Mouse (Mus musculus): ENCODE data around the gene Gfer. TPM values are rescaled to one million over a fixed set of nuclear protein-coding genes. Genes with fewer than 3 reads are reported as not detected.
"Not testable (repeated sequence)": the region's sequence is repeated elsewhere in the genome, so short reads cannot be mapped to it uniquely, and the experiment has no call there.

Gfer gene
- polyA plus RNA-seq, 1 experiment from 2014 or later: 36.7 TPM

DNA sequence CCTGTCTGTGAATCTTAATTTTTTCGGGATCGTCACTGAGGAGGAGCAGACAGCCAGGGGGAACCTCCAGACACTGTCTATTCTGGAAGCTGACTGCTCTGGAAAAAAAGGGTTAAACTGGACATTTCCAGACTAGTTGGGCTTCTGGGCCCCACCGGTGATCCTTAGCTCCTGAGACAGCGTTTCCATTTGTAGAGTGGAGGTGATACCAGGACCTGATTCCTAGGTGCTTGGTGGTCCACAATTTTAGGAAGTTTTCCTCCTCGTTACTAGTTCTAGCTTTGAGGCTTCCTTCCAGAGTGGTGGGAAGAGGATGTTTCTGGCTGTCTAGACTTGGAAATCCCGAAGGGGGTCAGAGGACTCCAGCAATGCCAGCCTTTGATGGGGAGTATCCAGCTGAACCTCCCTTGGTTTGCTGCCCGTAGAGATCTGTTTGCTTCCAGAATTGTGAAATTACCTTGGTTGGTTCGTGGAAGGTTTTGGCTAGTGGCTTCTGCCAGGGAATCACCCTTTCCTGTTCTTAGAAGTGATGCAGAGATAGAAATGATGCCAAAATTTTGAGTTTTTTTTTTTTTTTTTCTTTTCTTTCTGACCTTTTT lies 25.6 kb downstream of the Gfer start:
- Histone ChIP-seq H3K9ac (ENCODE audit: low read depth, low read length) (peak overlapping the region; percentile 99), H3K9me3 (replicated peaks; ENCODE audit: control insufficient read depth, low read length) (no peaks in the 10 kb centered on the region), H3K4me2 (peak overlapping the region; percentile 90), H3K4me3 (ENCODE audit: low read depth, low read length) (peak overlapping the region; percentile 97), H3K4me1 (ENCODE audit: control insufficient read depth, insufficient read depth, low read length) (peaks cover 27% of the 10 kb centered on the region), H3K27me3 (ENCODE audit: control insufficient read depth, insufficient read depth, low read length) (no peaks in the 10 kb centered on the region), H3K36me3 (ENCODE audit: control insufficient read depth, insufficient read depth, low read length) (no peaks in the 10 kb centered on the region), H3K27ac (ENCODE audit: low read depth, low read length) (peak overlapping the region; percentile 90)
- no peak for ATAC-seq (replicated peaks; ENCODE audit: insufficient number of reproducible peaks, low FRiP score, low TSS enrichment)
- 14% methylated on average over 8 of the region's 8 CpGs for WGBS (ENCODE audit: insufficient replicate concordance)

GRCm38 (mm10) chr17:24669545-24670245 lies 26.3 kb downstream of the Gfer start, which contains the start of gene Zfp598:
Zfp598 (plus strand) TSS chr17:24669687.
- H3K4me3 ChIP-seq (ENCODE audit: low read depth, low read length): peak within 1 kb of the TSS; percentile 97
- under 1% methylated on average over 76 of the region's 80 CpGs for WGBS (ENCODE audit: insufficient replicate concordance)
- H3K27ac ChIP-seq (ENCODE audit: low read depth, low read length): peak within 1 kb of the TSS; percentile 90
- peaks cover 27% of the 10 kb centered on the region for H3K4me1 ChIP-seq (ENCODE audit: control insufficient read depth, insufficient read depth, low read length)
- no peaks in the 10 kb centered on the region for H3K27me3 ChIP-seq (ENCODE audit: control insufficient read depth, insufficient read depth, low read length)
- H3K4me2 ChIP-seq: peak within 1 kb of the TSS; percentile 90
- peak; percentile 98 for ATAC-seq (replicated peaks; ENCODE audit: insufficient number of reproducible peaks, low FRiP score, low TSS enrichment)
- H3K9me3 ChIP-seq (replicated peaks; ENCODE audit: control insufficient read depth, low read length): no peaks in the 10 kb centered on the region
- no peaks in the 10 kb centered on the region for H3K36me3 ChIP-seq (ENCODE audit: control insufficient read depth, insufficient read depth, low read length)
- peak within 1 kb of the TSS; percentile 99 for H3K9ac ChIP-seq (ENCODE audit: low read depth, low read length)

DNA sequence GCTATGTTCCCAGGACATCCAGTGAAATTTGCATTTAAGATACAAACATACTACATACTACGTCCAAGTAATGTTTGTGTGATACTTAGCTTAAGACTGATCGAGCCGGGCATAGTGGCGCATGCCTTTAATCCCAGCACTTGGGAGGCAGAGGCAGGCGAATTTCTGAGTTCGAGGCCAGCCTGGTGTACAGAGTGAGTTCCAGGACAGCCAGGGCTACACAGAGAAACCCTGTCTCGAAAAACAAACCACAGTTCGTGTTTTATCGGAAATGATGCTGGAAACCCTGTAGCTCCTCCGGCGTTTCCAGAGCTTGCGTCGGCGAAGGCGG lies 26.8 kb downstream of the Gfer start:
- H3K9me3 ChIP-seq (replicated peaks; ENCODE audit: control insufficient read depth, low read length); H3K36me3 ChIP-seq (ENCODE audit: control insufficient read depth, insufficient read depth, low read length); ATAC-seq (replicated peaks; ENCODE audit: insufficient number of reproducible peaks, low FRiP score, low TSS enrichment); H3K27me3 ChIP-seq (ENCODE audit: control insufficient read depth, insufficient read depth, low read length): not testable (repeated sequence)
- Histone ChIP-seq H3K27ac (ENCODE audit: low read depth, low read length) (peak overlapping the region; percentile 57), H3K9ac (ENCODE audit: low read depth, low read length) (peak overlapping the region; percentile 99), H3K4me2 (peak overlapping the region; percentile 90), H3K4me1 (ENCODE audit: control insufficient read depth, insufficient read depth, low read length) (peaks cover 25% of the 10 kb centered on the region), H3K4me3 (ENCODE audit: low read depth, low read length) (peak overlapping the region; percentile 97)
- WGBS (ENCODE audit: insufficient replicate concordance): 12% methylated on average over 15 of the region's 15 CpGs

- ATAC-seq (replicated peaks; ENCODE audit: insufficient number of reproducible peaks, low FRiP score, low TSS enrichment): no peak
- H3K4me3 ChIP-seq (ENCODE audit: low read depth, low read length): no peak overlapping the region
- no peak overlapping the region for H3K9ac ChIP-seq (ENCODE audit: low read depth, low read length)
- H3K27me3 ChIP-seq (ENCODE audit: control insufficient read depth, insufficient read depth, low read length): no peaks in the 10 kb centered on the region; the same call in 1 of the 2 replicates
- H3K36me3 ChIP-seq (ENCODE audit: control insufficient read depth, insufficient read depth, low read length): no peaks in the 10 kb centered on the region
- WGBS (ENCODE audit: insufficient replicate concordance): 30% methylated on average over 6 of the region's 6 CpGs
- no peak overlapping the region for H3K27ac ChIP-seq (ENCODE audit: low read depth, low read length)
- peaks cover 23% of the 10 kb centered on the region for H3K4me1 ChIP-seq (ENCODE audit: control insufficient read depth, insufficient read depth, low read length)
- H3K4me2 ChIP-seq: no peak overlapping the region
- H3K9me3 ChIP-seq (replicated peaks; ENCODE audit: control insufficient read depth, low read length): no peaks in the 10 kb centered on the region
These were observed 28.5 kb downstream of the Gfer start for GRCm38 (mm10) chr17:24667416-24667815.

DNA sequence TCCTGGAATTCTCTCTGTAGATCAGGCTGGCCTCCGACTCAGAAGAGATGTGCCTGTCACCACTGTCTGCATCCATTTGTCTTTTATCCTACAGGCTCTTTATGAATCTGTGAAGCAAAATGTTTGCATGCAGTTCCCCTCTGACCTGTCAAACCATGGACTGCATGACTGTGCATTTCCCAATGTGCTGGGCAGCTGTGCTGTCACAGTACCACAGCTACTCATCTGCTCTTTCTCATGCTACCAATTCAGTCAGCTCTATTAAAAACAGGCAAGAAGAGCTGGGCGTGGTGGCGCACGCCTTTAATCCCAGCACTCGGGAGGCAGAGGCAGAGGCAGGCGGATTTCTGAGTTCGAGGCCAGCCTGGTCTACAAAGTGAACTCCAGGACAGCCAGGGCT lies 28.9 kb downstream of the Gfer start:
- 62% methylated on average over 7 of the region's 7 CpGs for WGBS (ENCODE audit: insufficient replicate concordance)
- H3K4me1 ChIP-seq (ENCODE audit: control insufficient read depth, insufficient read depth, low read length): peaks cover 19% of the 10 kb centered on the region
- H3K9ac ChIP-seq (ENCODE audit: low read depth, low read length); H3K27ac ChIP-seq (ENCODE audit: low read depth, low read length); H3K27me3 ChIP-seq (ENCODE audit: control insufficient read depth, insufficient read depth, low read length); H3K9me3 ChIP-seq (replicated peaks; ENCODE audit: control insufficient read depth, low read length); H3K4me2 ChIP-seq; H3K4me3 ChIP-seq (ENCODE audit: low read depth, low read length); ATAC-seq (replicated peaks; ENCODE audit: insufficient number of reproducible peaks, low FRiP score, low TSS enrichment); H3K36me3 ChIP-seq (ENCODE audit: control insufficient read depth, insufficient read depth, low read length): not testable (repeated sequence)

DNA sequence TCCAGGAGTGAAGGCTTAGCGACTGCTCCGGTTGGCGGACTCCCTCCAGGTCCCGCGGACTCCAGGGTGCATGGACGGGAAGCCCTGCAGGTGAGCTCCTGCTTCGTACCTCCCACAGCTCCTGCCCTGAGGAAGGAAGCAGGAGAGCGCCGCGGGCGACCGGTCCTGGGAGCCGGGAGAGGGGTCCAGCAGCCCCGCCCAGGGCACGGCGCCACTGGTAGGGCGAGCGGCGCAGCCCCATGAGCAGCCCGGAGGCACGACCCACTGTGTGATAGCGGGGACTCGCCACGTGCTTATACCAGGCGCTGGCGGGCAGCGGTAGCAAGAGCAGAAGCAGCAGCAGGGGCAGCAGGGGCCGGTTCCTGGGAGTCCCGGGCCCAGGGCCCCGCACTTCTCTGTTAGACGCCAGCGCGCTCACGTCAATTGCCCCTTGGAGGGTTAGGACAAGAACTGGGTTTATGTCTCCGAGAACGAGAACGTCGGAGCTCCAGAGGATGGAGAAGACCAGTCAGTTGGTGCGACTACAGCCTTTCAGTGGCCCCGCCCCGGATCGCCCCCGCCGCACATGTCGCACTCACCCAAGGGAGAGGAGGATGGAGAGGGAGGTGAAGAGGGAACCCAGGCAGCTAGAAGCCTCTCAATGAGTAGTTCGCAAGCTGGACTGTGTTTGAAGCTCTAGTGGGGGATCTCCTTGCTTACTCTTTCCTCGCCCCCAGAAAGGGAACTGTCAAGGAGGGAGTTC lies 37.8 kb downstream of the Gfer start, which contains the start of gene Npw:
Gene Npw (minus strand): TSS at position 441 of the 742 bp plus-strand sequence.
- no peak within 1 kb of the TSS for H3K27ac ChIP-seq (ENCODE audit: low read depth, low read length)
- H3K36me3 ChIP-seq (ENCODE audit: control insufficient read depth, insufficient read depth, low read length): no peaks in the 10 kb centered on the region
- peaks cover 9% of the 10 kb centered on the region for H3K4me1 ChIP-seq (ENCODE audit: control insufficient read depth, insufficient read depth, low read length)
- WGBS (ENCODE audit: insufficient replicate concordance): 2% methylated on average over 47 of the region's 47 CpGs
- H3K9me3 ChIP-seq (replicated peaks; ENCODE audit: control insufficient read depth, low read length): no peaks in the 10 kb centered on the region
- peak within 1 kb of the TSS; percentile 50 for H3K4me3 ChIP-seq (ENCODE audit: low read depth, low read length)
- no peak for ATAC-seq (replicated peaks; ENCODE audit: insufficient number of reproducible peaks, low FRiP score, low TSS enrichment)
- H3K4me2 ChIP-seq: peak within 1 kb of the TSS; percentile 88
- H3K9ac ChIP-seq (ENCODE audit: low read depth, low read length): peak within 1 kb of the TSS; percentile 60
- peaks cover 43% of the 10 kb centered on the region for H3K27me3 ChIP-seq (ENCODE audit: control insufficient read depth, insufficient read depth, low read length)

DNA sequence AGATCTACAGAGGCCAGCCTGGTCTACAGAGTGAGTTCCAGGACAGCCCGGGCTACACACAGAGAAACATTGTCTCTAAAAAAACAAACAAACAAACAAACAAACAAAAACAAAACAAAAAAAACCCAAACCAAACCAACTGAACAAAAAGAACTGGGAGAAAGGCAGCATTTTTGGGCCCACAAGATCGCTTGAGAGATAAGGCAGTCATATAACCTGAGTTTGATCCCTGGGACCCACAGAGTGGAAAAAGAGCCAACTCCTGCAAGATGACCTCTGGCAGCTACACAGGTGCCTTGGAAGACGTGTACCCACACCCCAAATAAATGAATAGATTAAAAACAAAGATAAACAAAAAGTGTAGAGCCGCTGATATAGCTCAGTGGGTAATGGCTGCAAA lies 41.0 kb downstream of the Gfer start:
- ATAC-seq (replicated peaks; ENCODE audit: insufficient number of reproducible peaks, low FRiP score, low TSS enrichment): no peak
- WGBS (ENCODE audit: insufficient replicate concordance): 72% methylated on average over 4 of the region's 4 CpGs
- no peak overlapping the region for H3K4me2 ChIP-seq
- no peak overlapping the region for H3K9ac ChIP-seq (ENCODE audit: low read depth, low read length)
- no peaks in the 10 kb centered on the region for H3K9me3 ChIP-seq (replicated peaks; ENCODE audit: control insufficient read depth, low read length)
- peaks cover 54% of the 10 kb centered on the region for H3K27me3 ChIP-seq (ENCODE audit: control insufficient read depth, insufficient read depth, low read length)
- H3K4me3 ChIP-seq (ENCODE audit: low read depth, low read length): no peak overlapping the region
- peaks cover 12% of the 10 kb centered on the region for H3K4me1 ChIP-seq (ENCODE audit: control insufficient read depth, insufficient read depth, low read length)
- no peak overlapping the region for H3K27ac ChIP-seq (ENCODE audit: low read depth, low read length)
- H3K36me3 ChIP-seq (ENCODE audit: control insufficient read depth, insufficient read depth, low read length): no peaks in the 10 kb centered on the region

- Histone ChIP-seq H3K4me1 (ENCODE audit: control insufficient read depth, insufficient read depth, low read length) (peaks cover 17% of the 10 kb centered on the region), H3K4me3 (ENCODE audit: low read depth, low read length) (peak overlapping the region; percentile 32), H3K36me3 (ENCODE audit: control insufficient read depth, insufficient read depth, low read length) (no peaks in the 10 kb centered on the region), H3K27ac (ENCODE audit: low read depth, low read length) (no peak overlapping the region), H3K9ac (ENCODE audit: low read depth, low read length) (peak overlapping the region; percentile 43; the same call in 1 of the 2 replicates), H3K9me3 (replicated peaks; ENCODE audit: control insufficient read depth, low read length) (no peaks in the 10 kb centered on the region), H3K4me2 (peak overlapping the region; percentile 68), H3K27me3 (ENCODE audit: control insufficient read depth, insufficient read depth, low read length) (peaks cover 46% of the 10 kb centered on the region)
- 3% methylated on average over 19 of the region's 19 CpGs for WGBS (ENCODE audit: insufficient replicate concordance)
- ATAC-seq (replicated peaks; ENCODE audit: insufficient number of reproducible peaks, low FRiP score, low TSS enrichment): no peak
These were observed 41.8 kb downstream of the Gfer start for GRCm38 (mm10) chr17:24653967-24654710.
